Comparison of ENCODE assay signal across 9 mouse cellular contexts in the genomic region with DNA sequence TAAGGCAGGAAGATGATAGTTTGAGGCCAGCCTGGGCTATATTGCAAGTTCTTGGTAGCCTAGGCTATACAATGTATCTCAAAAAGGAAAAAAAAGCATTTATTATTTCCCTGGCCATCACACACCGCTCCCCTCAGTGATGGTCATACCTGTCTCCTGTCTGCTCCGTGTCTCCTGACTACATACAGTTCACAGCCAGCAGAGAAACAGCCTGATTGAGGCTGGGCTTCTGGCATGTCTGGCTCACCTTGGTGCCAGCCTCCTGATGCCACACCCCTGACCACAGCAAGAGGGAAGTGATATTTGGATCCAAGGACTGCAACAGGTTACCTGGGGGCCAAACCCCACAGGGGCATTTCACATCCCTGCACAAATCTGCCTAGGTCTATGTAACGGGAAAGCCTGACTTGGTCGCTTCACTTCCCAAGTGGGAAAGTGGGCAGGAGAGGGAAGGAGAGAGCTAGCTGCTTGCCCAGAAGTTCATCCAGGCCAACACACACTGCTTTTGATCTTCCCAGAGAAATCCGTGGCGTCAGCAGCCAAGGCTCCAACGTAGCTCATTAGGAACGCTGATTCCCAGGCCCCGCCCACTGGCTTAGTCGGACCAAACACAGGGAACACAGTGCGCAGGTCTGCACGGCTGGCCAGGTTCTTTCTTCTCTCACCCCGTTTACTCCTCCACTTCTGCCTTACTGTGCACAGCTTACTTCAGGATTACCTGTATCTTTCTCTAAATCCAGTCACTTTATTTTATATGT. TPM values are rescaled to one million over a fixed set of nuclear protein-coding genes. Genes with fewer than 3 reads are reported as not detected.
DNase-seq lines count a peak whose midpoint lies in the region; ATAC-seq lines count a peak whose summit lies in the region.
"Had no signal": no experiment of that assay in that cellular context is flagged by ENCODE, and none has a peak within 500 bp of the region (broad histone marks: within the 10 kb centered on the region; RNA-seq: fewer than 3 reads in every experiment).

No protein-coding gene starts in this region.

- peak; percentile 71; the same call in 1 of the 2 replicates for ATAC-seq in heart, embryonic 12.5 days (ENCODE audit: insufficient number of reproducible peaks, low FRiP score)
- ATAC-seq in heart, embryonic 16.5 days (replicated peaks; ENCODE audit: extremely low read depth, insufficient read depth, low FRiP score) = peak; percentile 74
- no peak for ATAC-seq in CD4-positive, CD25-positive, alpha-beta regulatory T cell, adult 4 months

- no peak overlapping the region for H3K27ac ChIP-seq in heart, embryonic 12.5 days (ENCODE audit: poor library complexity, severe bottlenecking)
- no peak overlapping the region for H3K27ac ChIP-seq in heart, embryonic 16.5 days (ENCODE audit: low read length)
- H3K27ac ChIP-seq in midbrain, embryonic 10.5 days (replicated peaks) = peak overlapping the region; percentile 50
- H3K27ac ChIP-seq: heart, adult 2 months had no signal

- H3K27me3 ChIP-seq in heart, embryonic 12.5 days (replicated peaks) = 0 out of 2 replicates have a peak, but pooled peaks cover 4% of the 10 kb centered on the region
- H3K27me3 ChIP-seq in heart, embryonic 16.5 days (ENCODE audit: control insufficient read depth, insufficient read depth, low read length) = no peaks in the 10 kb centered on the region
- no peaks in the 10 kb centered on the region for H3K27me3 ChIP-seq in midbrain, embryonic 10.5 days (ENCODE audit: low read depth, poor library complexity, severe bottlenecking)

- H3K9me3 ChIP-seq in heart, embryonic 12.5 days (replicated peaks) = no peaks in the 10 kb centered on the region
- no peaks in the 10 kb centered on the region for H3K9me3 ChIP-seq in heart, embryonic 16.5 days (replicated peaks; ENCODE audit: control insufficient read depth, low read length)
- no peaks in the 10 kb centered on the region for H3K9me3 ChIP-seq in midbrain, embryonic 10.5 days (replicated peaks)

- H3K4me3 ChIP-seq in heart, embryonic 12.5 days = peak overlapping the region; percentile 23; the same call in 1 of the 2 replicates
- peak overlapping the region; percentile 27 for H3K4me3 ChIP-seq in heart, embryonic 16.5 days (ENCODE audit: low read length)
- H3K4me3 ChIP-seq in midbrain, embryonic 10.5 days = peak overlapping the region; percentile 33
- H3K4me3 ChIP-seq: heart, adult 2 months had no signal

- 29% methylated on average over 13 of the region's 13 CpGs for WGBS in heart, embryonic 12.5 days
- WGBS in heart, embryonic 16.5 days = 28% methylated on average over 13 of the region's 13 CpGs
- 25% methylated on average over 13 of the region's 13 CpGs for WGBS in midbrain, embryonic 10.5 days

- peak overlapping the region; percentile 49; the same call in 1 of the 2 replicates for H3K9ac ChIP-seq in heart, embryonic 12.5 days
- H3K9ac ChIP-seq in heart, embryonic 16.5 days (ENCODE audit: low read length) = peak overlapping the region; percentile 67

- peak overlapping the region; percentile 63 for H3K4me2 ChIP-seq in heart, embryonic 12.5 days
- H3K4me2 ChIP-seq in heart, embryonic 16.5 days (ENCODE audit: low read depth, low read length) = peak overlapping the region; percentile 62

- H3K4me1 ChIP-seq in heart, embryonic 12.5 days (replicated peaks) = peaks cover 17% of the 10 kb centered on the region
- H3K4me1 ChIP-seq in heart, embryonic 16.5 days (ENCODE audit: control insufficient read depth, insufficient read depth, low read length) = peaks cover 10% of the 10 kb centered on the region
- peaks cover 20% of the 10 kb centered on the region for H3K4me1 ChIP-seq in midbrain, embryonic 10.5 days

- H3K36me3 ChIP-seq in heart, embryonic 12.5 days = no peaks in the 10 kb centered on the region
- H3K36me3 ChIP-seq in heart, embryonic 16.5 days (ENCODE audit: control insufficient read depth, insufficient read depth) = no peaks in the 10 kb centered on the region
- H3K36me3 ChIP-seq in midbrain, embryonic 10.5 days = no peaks in the 10 kb centered on the region

- no peak for DNase-seq in heart, adult 11 months
- DNase-seq in adrenal gland, postnatal 36 days = peak; percentile 79 to 84
- DNase-seq in kidney, postnatal 4 days = peak; percentile 69 to 83
- DNase-seq in midbrain, embryonic 10.5 days (ENCODE audit: low spot score) = peak; percentile 59
- peak; percentile 68 for DNase-seq in urinary bladder, postnatal 25 days (ENCODE audit: low spot score)

RNA-seq across cellular contexts. Expression of a gene that starts 20.9 kb away (rescaled TPM):
- 0.21 and 0.24 TPM in 2 replicates for polyA plus RNA-seq in heart, embryonic 12.5 days (2016; fragmentation: Nextera tagmentation; extraction: Ambion mirVana)
- not detected for total RNA-seq in adrenal gland, postnatal 36 days (2021)
- 1.3 and 2.1 TPM in 2 replicates for polyA plus RNA-seq in heart, embryonic 16.5 days (2015; fragmentation: Nextera tagmentation; extraction: Ambion mirVana)
- not detected in 2 replicates for polyA plus RNA-seq in midbrain, embryonic 10.5 days (2016; fragmentation: Nextera tagmentation; extraction: Ambion mirVana)
- polyA plus RNA-seq in CD4-positive, CD25-positive, alpha-beta regulatory T cell, adult 4 months (2017; shearing (Covaris generic)) = not detected
- total RNA-seq: heart, adult 2 months had no signal

RNA-seq across cellular contexts. Expression of a gene that starts 37.3 kb away (rescaled TPM):
- polyA plus RNA-seq in heart, embryonic 12.5 days (2016; fragmentation: Nextera tagmentation; extraction: Ambion mirVana) = 37.9 and 41.6 TPM in 2 replicates
- 10 to 100 TPM; 27.3 to 29.6 TPM for total RNA-seq in adrenal gland, postnatal 36 days (2021)
- polyA plus RNA-seq in heart, embryonic 16.5 days (2015; fragmentation: Nextera tagmentation; extraction: Ambion mirVana) = 37.5 and 42.9 TPM in 2 replicates
- polyA plus RNA-seq in midbrain, embryonic 10.5 days (2016; fragmentation: Nextera tagmentation; extraction: Ambion mirVana) = 73.7 and 80.5 TPM in 2 replicates
- polyA plus RNA-seq in CD4-positive, CD25-positive, alpha-beta regulatory T cell, adult 4 months (2017; shearing (Covaris generic)) = 10 to 100 TPM; 42.5 to 52.4 TPM
